Mouse (Mus musculus) adrenal gland, postnatal 14 days (tissue): ENCODE results near the gene Lrrc25. TPM values are rescaled to one million over a fixed set of nuclear protein-coding genes. Genes with fewer than 3 reads are reported as not detected.

Experiments
- DNase-seq: peaks from one replicate; pipeline ENCODE4 v3.0.0; 2021; ENCODE audit warnings: mixed read lengths
- total RNA-seq: library from RNA; stranded (reverse); gene quantifications from 2 replicates; pipeline ENCODE4 v1.2.3, GENCODE M21; 2021

The Lrrc25 gene
- total RNA-seq, 1 experiment from 2014 or later = 2.0 TPM

DNA sequence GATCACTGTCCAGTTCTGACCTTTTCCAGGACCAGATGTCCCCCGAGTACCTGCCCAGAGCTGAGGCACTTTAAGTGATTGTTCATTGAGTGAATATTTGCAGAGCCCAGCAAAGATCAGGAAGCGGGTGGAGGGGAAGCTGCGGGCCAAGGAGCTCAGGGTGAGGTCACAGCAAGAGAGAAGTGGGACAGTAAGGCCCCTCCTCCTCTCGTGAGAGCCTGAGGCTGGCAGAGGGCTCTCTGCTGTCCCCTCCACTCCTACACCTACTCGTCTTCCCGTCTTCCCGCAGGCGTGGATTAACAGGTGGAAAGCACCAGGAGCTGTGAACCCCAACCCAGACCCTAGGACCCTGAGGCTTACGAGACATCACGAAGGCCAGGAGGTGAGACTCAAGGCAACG, 690 bp downstream of the Lrrc25 start:
- DNase-seq = peak; percentile 13

GRCm38 (mm10) chr8:70617985-70618384, 2.0 kb downstream of the Lrrc25 start:
- DNase-seq = peak; percentile 3

GRCm38 (mm10) chr8:70618888-70619334, 3.0 kb downstream of the Lrrc25 start:
- DNase-seq = peak; percentile 78

- no peak for DNase-seq
Measured at GRCm38 (mm10) chr8:70622220-70622619, 6.3 kb downstream of the Lrrc25 start.

DNA sequence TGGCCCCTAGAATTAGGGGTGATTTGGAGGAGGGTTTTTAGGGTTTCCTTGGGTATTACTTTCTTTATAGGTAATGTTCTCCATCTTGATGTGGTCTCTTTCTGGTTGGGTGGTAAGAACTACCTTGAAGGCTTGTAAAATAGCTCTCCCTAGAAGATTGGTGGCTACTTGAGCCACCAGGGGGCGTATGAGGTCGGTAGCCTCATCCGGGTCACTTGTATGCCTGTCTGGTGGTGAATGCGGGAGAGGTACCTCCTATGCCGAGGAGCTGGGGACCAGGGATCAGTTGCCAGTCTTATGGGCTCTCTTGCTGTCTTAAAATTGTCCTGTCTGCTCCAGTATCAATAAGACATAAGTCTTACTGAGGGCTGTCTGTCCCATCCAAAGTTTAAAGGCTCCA, 9.1 kb downstream of the Lrrc25 start:
- DNase-seq = peak; percentile 78

- peak; percentile 33 for DNase-seq
Measured at GRCm38 (mm10) chr8:70627041-70627440, 11.1 kb downstream of the Lrrc25 start.

GRCm38 (mm10) chr8:70628986-70629490, 13.1 kb downstream of the Lrrc25 start:
- DNase-seq = no peak

DNA sequence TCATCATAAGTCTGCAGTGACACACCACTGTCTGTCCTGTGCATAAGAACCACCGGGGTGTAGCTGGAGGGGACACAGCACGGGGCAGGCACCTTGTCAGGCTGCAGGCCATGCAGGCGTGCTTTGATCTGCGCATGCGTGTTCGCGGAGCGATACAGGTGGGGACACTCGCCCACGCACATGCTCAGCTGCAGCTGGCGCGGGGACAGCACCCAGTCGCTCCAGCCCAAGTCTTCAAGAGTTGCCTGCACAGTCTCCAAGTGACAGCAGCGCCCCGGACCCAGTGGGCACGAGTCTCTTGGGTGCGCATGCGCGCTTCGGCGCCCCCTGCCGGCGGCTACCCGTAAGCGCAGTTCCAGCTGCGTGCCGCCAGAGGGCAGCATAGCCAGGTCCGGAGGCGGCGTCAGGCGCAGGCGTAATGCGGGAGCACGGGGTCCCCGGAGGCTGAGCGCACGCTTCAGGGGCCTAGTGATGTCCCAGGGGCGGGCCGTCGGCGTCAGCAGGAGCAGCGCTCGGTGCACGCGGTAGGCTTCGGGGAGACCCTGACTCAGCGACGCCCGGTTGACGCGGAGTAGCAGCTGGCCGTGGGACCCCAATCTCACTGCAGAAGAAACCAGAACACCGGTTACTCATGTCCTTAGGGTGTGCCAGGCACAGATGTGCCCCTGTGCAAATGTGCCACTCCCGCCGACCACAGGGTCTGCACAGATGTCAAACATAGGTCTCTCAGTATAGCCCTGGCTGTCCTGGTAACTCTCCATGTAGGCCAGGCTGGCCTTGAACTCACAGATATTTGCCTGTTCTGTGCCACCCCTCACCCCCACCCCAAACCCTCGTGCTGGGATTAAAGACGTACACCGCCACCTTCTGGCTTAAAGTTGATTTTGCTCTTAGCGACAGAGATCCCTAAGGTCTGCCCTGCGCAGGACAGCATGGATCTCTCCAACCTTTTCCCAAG, 13.9 kb downstream of the Lrrc25 start:
- peak; percentile 93 for DNase-seq

- DNase-seq = peak; percentile 90
Measured at GRCm38 (mm10) chr8:70630532-70631381, 14.8 kb downstream of the Lrrc25 start.

GRCm38 (mm10) chr8:70631436-70631835, 15.5 kb downstream of the Lrrc25 start:
- DNase-seq = peak; percentile 67

- no peak for DNase-seq
Measured at GRCm38 (mm10) chr8:70632346-70632892, 16.5 kb downstream of the Lrrc25 start, which contains the start of gene Gdf15. TSS of gene Gdf15 (minus strand) at chr8:70632456.

DNA sequence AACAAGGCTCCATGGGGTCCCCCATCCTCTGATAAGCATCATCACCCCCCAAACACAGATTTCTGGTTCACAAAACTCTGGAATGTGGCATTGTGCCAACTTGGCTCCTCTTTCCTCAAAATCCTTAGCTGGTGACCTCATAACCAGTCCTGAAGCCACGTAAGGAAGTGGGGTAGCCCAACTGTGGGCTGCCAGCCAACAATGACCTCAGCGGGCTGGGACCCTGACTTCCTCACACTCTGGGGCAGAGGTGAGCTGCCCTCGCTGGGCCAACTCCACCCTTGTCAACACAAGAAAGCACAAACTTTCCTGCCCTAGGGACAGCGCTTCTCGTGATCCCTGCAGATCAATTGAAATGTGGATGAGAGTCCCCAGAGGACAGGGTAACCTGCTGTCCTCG, 18.1 kb downstream of the Lrrc25 start:
- DNase-seq = peak; percentile 74

DNA sequence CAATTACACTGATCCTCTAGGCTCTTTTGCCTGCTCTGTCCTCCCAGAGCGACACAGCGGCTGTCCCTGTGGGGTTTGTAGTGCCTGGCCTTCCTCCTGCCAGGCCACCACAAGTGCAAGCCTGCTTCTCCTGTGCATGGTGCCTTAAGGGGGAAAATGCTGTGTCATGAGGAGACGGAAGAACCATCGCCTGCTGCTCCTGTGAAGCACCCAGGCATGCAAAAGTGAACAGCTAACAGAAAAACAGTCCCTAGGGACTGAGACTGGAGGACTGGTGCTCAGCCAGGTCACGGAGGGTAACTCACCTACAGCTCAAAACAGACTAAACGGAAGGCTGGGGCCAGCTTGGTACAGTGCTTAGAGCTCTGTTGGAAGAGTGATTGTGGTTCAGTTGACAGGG, 19.6 kb downstream of the Lrrc25 start:
- DNase-seq = no peak

GRCm38 (mm10) chr8:70636838-70637237, 20.9 kb downstream of the Lrrc25 start:
- DNase-seq = no peak

DNA sequence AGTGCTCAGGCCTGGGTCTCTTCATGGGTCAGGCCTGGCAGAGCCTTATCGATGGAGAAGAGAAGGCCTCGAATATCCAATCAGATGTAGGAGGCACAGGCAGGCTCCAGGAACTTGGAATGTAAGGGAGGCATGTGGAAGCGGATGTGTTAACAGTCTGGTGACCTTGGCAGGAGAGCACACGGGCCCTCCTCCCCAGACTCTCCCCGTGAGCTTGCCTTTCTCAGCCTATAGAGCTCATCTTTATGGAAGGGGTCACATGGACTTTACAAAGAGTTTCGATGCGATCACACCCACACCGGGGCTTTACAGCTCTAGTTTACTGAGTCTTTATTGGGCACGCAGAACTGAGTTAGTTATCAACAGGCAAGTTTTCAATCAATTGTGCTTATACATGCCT, 22.8 kb downstream of the Lrrc25 start:
- DNase-seq = no peak

GRCm38 (mm10) chr8:70643019-70643418, 27.1 kb downstream of the Lrrc25 start:
- no peak for DNase-seq

- no peak for DNase-seq
Measured at GRCm38 (mm10) chr8:70644065-70644464, 28.1 kb downstream of the Lrrc25 start.

DNA sequence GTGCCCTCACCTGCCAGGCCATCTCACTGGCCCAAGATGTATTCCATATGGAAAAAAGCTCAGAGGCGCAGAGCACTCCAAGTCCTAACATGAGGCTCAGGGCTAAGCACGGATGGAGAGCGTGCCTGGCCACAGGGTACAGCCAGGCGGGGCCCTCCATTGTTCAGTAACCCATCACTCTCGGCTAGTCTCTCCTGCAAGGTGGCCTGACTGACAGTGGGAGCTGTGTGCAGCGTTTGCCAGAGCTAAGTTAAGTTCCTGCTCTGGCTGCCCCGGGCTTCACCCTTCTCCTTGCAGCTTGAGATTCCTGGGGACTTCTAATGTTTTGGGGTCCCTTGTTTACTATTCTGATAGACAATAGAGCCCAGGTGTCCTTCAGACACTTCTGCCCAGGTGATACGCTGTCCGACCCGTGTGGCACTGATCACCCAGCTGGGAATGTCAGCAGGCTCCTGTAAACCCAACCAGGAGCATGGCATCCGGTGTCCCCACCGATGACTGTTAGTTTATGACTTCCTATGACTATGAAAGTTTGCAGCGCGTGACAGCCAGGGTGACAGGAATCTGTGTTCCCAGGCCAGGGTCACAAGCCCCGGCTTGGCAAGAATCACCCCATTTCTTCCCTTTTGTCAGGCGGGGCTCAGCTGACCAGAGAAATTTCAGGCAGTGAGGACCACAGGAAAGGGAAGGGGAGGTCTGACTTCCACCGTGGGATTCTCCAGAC, 29.7 kb downstream of the Lrrc25 start:
- peak; percentile 76 for DNase-seq

GRCm38 (mm10) chr8:70646369-70646768, 30.4 kb downstream of the Lrrc25 start:
- DNase-seq = no peak

- peak; percentile 59 for DNase-seq
Measured at GRCm38 (mm10) chr8:70646775-70647174, 30.8 kb downstream of the Lrrc25 start.

- DNase-seq = peak; percentile 68
Measured at GRCm38 (mm10) chr8:70647343-70648163, 31.6 kb downstream of the Lrrc25 start.
